Mouse (Mus musculus) E14TG2a.4 (cell line): ENCODE measurements around the gene Islr2.

Experiments
- CTCF ChIP-seq: conservative IDR thresholded peaks from 2 replicates; pipeline ENCODE4 v1.5.1; 2014; ENCODE audit warnings: low read length
- NANOG ChIP-seq: IDR thresholded peaks from 2 replicates; pipeline ENCODE4 v1.6.1; 2014; ENCODE audit warnings: borderline replicate concordance, low read length, mixed read lengths
- POU5F1 ChIP-seq: IDR thresholded peaks from 2 replicates; pipeline ENCODE4 v1.6.1; 2014; ENCODE audit warnings: low read length, borderline replicate concordance

DNA sequence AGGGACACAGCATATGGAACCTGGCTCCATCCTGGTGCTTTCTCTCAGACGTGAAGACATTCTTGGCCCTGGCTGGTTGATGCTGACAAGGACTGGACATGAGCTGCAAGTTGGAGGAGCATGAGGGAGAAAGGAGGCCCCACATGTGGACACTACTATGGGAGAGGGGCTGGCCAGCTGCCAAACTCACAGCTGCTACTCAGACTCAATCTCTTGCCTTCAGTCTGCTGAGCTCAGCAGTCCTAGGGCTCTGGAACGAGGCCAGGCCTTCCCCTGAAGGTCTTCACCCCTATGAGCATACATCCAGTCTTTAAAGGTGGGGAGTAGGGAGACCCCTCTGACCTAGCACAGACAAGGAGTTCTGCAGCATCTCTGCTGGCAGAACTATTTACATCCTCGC, 48.8 kb downstream of the Islr2 start:
- TF ChIP-seq CTCF (no peak), NANOG (no peak), POU5F1 (no peak)
